Mouse (Mus musculus) E14TG2a.4 (cell line): Measurements from ENCODE around the gene Krt10.

Source experiments
- H3K27me3 ChIP-seq: 2 replicates; pipeline ENCODE4 v1.6.1; 2014; ENCODE audit warnings: low read length, control low read depth; ENCODE audit not compliant: insufficient read depth
- H3K36me3 ChIP-seq: 2 replicates; pipeline ENCODE4 v1.6.1; 2014; ENCODE audit warnings: low read length, control low read depth; ENCODE audit not compliant: insufficient read depth
- H3K4me1 ChIP-seq: replicated peaks from 2 replicates; pipeline ENCODE4 v1.6.1; 2014; ENCODE audit warnings: low read depth, low read length, control low read depth
- H3K4me3 ChIP-seq: replicated peaks from 2 replicates; pipeline ENCODE4 v1.5.1; 2014; ENCODE audit warnings: mild to moderate bottlenecking, low read length
- H3K9me3 ChIP-seq: 2 replicates; pipeline ENCODE4 v1.6.1; 2014; ENCODE audit warnings: low read length, control low read depth
- CTCF ChIP-seq: conservative IDR thresholded peaks from 2 replicates; pipeline ENCODE4 v1.5.1; 2014; ENCODE audit warnings: low read length
- NANOG ChIP-seq: IDR thresholded peaks from 2 replicates; pipeline ENCODE4 v1.6.1; 2014; ENCODE audit warnings: borderline replicate concordance, low read length, mixed read lengths
- POU5F1 ChIP-seq: IDR thresholded peaks from 2 replicates; pipeline ENCODE4 v1.6.1; 2014; ENCODE audit warnings: low read length, borderline replicate concordance

Gene Krt10

DNA sequence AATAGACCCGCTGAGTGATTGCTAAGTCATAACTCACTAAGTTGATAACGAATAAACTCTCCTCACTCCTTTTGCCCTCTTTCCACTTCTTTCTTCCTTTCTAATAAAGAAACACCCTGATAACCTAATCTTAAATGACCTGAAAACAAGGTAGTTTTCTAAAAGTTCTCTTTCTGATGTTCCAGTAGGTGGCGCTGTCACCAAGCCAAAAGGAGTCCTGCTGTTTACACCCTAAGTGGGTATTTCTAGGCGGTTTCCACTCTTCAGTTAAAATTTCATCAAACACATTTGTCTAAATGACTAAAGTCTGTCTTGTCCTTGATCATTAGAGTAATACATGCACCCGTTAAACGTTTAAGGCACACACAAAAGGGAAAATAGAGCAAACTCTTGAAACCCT is 24.1 kb upstream of the Krt10 start:
- Histone ChIP-seq H3K27me3 (no peaks in the 10 kb centered on the region; the same call in 1 of the 2 replicates), H3K4me1 (peaks cover 3% of the 10 kb centered on the region; the same call in 1 of the 2 replicates), H3K36me3 (no peaks in the 10 kb centered on the region), H3K9me3 (no peaks in the 10 kb centered on the region), H3K4me3 (no peak overlapping the region)
- TF ChIP-seq POU5F1 = no peak
- no peak for TF ChIP-seq NANOG
- peak; percentile 63 for TF ChIP-seq CTCF

DNA sequence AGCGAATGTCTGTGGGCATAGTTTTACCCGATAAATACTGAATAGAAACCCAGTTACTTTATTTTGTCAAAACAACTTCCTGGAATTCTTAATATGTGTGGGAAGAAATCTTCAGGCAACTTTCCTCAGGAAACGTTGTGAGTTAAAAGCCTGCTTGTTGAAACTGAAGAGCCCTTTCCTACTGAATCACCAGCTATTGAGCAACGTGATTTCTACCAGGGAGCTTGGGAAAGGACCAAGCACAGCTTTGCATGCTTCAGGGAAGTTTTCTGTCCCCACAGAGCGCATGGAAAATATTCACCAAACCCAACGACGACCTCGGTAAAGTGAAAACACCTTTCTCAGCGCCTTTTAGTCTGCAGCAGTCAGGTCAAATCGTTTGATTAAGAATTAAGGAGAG is 17.0 kb upstream of the Krt10 start:
- Histone ChIP-seq H3K4me1 (no peaks in the 10 kb centered on the region), H3K36me3 (no peaks in the 10 kb centered on the region), H3K9me3 (no peaks in the 10 kb centered on the region), H3K27me3 (no peaks in the 10 kb centered on the region), H3K4me3 (no peak overlapping the region)
- TF ChIP-seq NANOG (no peak), POU5F1 (no peak), CTCF (no peak)

DNA sequence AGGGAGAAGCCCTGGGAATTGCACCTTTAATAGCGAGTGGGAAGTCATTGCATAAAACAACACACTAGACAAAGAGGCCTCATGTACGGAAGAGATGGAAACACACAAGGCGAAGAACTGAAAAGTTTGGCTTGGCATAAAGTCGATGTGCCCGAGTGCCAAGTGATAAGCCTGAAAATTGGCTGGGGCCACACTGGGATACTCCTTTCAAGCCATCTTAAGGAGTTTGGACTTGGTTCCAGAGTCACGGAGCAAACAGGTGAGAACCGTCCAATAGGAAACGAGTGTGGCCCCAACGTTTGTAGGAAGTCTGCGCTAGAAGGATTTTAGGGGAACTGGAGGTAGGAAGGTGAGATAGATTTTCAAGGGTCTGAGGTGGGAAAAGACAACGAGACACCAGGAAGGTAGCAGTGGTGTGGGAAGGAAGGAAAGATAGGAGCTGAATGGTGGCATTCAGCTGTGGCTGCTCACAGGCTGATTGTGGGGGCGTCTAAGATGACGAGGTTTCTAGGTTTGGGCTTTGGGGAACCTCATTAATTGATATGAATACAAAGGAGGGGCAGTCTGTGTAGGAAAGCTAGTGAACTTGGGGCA is 10.9 kb upstream of the Krt10 start:
- peaks cover 8% of the 10 kb centered on the region for H3K4me1 ChIP-seq
- no peaks in the 10 kb centered on the region for H3K9me3 ChIP-seq
- TF ChIP-seq NANOG (no peak), POU5F1 (no peak), CTCF (no peak)
- H3K4me3 ChIP-seq = no peak overlapping the region
- no peaks in the 10 kb centered on the region for H3K36me3 ChIP-seq
- 0 out of 2 replicates have a peak, but pooled peaks cover 4% of the 10 kb centered on the region for H3K27me3 ChIP-seq

- H3K9me3 ChIP-seq = no peaks in the 10 kb centered on the region
- peaks cover 8% of the 10 kb centered on the region for H3K4me1 ChIP-seq
- no peak overlapping the region for H3K4me3 ChIP-seq
- TF ChIP-seq POU5F1 (no peak), CTCF (no peak), NANOG (no peak)
- 0 out of 2 replicates have a peak, but pooled peaks cover 4% of the 10 kb centered on the region for H3K27me3 ChIP-seq
- no peaks in the 10 kb centered on the region for H3K36me3 ChIP-seq
These were observed 9.7 kb upstream of the Krt10 start for GRCm38 (mm10) chr11:99398832-99399231.

DNA sequence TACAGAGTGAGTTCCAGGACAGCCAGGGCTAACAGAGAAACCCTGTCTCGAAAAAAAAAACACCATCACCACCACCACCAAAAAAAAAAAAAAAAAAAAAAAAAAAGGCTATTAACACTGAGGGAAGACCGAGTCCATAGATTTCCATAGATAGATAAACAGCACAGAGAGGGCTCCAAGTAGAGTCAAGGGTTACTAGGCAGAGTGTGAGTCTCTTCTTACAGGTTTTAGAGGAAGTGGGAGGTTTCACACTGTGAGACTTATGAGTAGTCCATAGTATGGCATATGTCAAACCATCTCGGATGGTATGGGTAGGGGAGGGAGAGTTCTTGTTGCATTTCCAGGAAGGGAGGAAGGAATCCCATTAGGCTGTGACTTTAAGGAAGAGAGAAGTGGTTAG is 8.9 kb upstream of the Krt10 start:
- Histone ChIP-seq H3K4me3 (no peak overlapping the region), H3K36me3 (no peaks in the 10 kb centered on the region), H3K27me3 (0 out of 2 replicates have a peak, but pooled peaks cover 4% of the 10 kb centered on the region), H3K4me1 (peaks cover 8% of the 10 kb centered on the region), H3K9me3 (no peaks in the 10 kb centered on the region)
- no peak for TF ChIP-seq CTCF
- TF ChIP-seq NANOG = no peak
- TF ChIP-seq POU5F1 = no peak

DNA sequence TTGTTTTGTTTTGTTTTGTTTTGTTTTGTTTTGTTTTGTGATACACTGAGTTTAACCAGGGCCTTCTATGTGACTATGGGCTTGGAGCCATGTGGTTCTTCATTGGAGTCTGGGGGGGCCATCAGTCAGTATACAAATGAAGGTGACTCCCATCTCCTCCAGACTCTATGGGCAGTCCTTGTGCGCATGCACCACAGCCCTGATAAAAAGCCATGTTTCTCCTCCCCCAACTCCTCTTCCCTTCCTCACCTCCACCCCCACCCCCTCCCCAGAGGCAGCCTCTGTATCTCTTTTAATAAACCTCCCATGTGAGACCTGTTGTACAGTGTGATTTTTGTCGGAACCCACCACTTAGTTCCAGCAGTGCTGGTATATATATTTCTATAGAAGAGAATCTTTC is 7.5 kb upstream of the Krt10 start:
- no peaks in the 10 kb centered on the region for H3K9me3 ChIP-seq
- H3K27me3 ChIP-seq = peaks cover 7% of the 10 kb centered on the region; the same call in 1 of the 2 replicates
- H3K4me1 ChIP-seq = peaks cover 8% of the 10 kb centered on the region
- no peak overlapping the region for H3K4me3 ChIP-seq
- H3K36me3 ChIP-seq = no peaks in the 10 kb centered on the region
- TF ChIP-seq CTCF (no peak), POU5F1 (no peak), NANOG (no peak)

DNA sequence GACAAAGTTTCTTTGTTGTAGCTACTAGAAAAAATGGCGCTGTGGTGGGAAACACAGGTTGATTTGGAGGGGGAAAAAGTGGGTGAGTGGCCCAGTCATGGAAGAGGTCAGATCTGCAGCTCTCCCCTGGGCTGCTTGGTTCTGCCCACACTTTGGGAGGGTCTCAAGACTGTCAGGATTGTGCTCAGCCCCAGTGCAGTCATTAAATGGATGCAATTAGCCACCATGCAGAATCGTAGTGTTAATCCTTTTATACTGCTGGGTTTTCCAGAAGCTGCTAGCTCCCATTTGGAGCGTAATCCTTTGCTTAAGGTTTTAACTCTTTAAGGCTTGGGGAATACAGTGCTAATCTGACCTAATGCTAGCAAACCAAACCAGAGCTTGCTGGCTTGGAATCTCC is 6.9 kb upstream of the Krt10 start:
- no peaks in the 10 kb centered on the region for H3K36me3 ChIP-seq
- no peak for TF ChIP-seq NANOG
- TF ChIP-seq POU5F1 = no peak
- no peak for TF ChIP-seq CTCF
- peaks cover 8% of the 10 kb centered on the region for H3K4me1 ChIP-seq
- peaks cover 7% of the 10 kb centered on the region; the same call in 1 of the 2 replicates for H3K27me3 ChIP-seq
- H3K9me3 ChIP-seq = no peaks in the 10 kb centered on the region
- no peak overlapping the region for H3K4me3 ChIP-seq

DNA sequence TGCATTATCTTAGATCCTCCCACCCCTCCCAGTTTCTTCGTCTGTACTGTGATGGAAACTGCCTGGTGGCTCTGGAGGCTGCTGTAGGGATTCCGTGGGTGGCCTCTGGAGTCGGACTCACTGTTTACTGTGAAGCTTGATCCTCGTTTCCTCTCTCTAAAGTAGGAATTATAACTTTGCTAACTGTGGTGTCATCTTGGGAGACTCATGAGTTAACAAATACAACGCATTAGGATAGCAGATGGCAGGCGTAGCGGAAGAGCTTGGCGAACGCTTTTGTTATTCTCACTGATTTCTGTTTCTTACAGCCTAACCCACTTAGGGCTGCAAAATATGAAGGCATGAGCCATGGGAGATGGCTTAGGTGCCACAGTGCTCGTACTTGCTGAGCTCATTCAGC is 3.3 kb upstream of the Krt10 start:
- Histone ChIP-seq H3K9me3 (no peaks in the 10 kb centered on the region), H3K36me3 (peaks cover 4% of the 10 kb centered on the region; the same call in 1 of the 2 replicates), H3K4me1 (peaks cover 11% of the 10 kb centered on the region), H3K27me3 (peaks cover 4% of the 10 kb centered on the region; the same call in 1 of the 2 replicates), H3K4me3 (no peak overlapping the region)
- no peak for TF ChIP-seq CTCF
- TF ChIP-seq POU5F1 = no peak
- TF ChIP-seq NANOG = no peak

- Histone ChIP-seq H3K36me3 (peaks cover 4% of the 10 kb centered on the region; the same call in 1 of the 2 replicates), H3K4me3 (no peak overlapping the region), H3K27me3 (peaks cover 3% of the 10 kb centered on the region; the same call in 1 of the 2 replicates), H3K4me1 (peaks cover 22% of the 10 kb centered on the region), H3K9me3 (no peaks in the 10 kb centered on the region)
- TF ChIP-seq CTCF (no peak), NANOG (no peak), POU5F1 (no peak)
These were observed 2.2 kb upstream of the Krt10 start for GRCm38 (mm10) chr11:99391375-99391774.
